Mouse (Mus musculus) liver, embryonic 13.5 days (tissue): ENCODE measurements around the gene Fam76b. TPM values are rescaled to one million over a fixed set of nuclear protein-coding genes. Genes with fewer than 3 reads are reported as not detected.

Experiments
- ATAC-seq: fragments of 200-750 bp; cut with Nextera tagmentation; 2 replicates; pipeline ENCODE4 v1.8.0; 2017; ENCODE audit warnings: low read depth, mild to moderate bottlenecking, moderate number of reproducible peaks, moderate library complexity
- DNase-seq: peaks from one replicate; pipeline ENCODE4 v3.0.0; 2022
- H3K27ac ChIP-seq: fragments of 300-500 bp; sonication (generic); 2 replicates; pipeline ENCODE4 v1.5.1; 2015; ENCODE audit warnings: moderate library complexity, mild to moderate bottlenecking, inconsistent platforms
- H3K27me3 ChIP-seq: fragments of 300-500 bp; sonication (generic); 2 replicates; pipeline ENCODE4 v1.6.1; 2015; ENCODE audit warnings: mild to moderate bottlenecking, inconsistent platforms
- H3K36me3 ChIP-seq: fragments of 300-500 bp; sonication (generic); 2 replicates; pipeline ENCODE4 v1.6.1; 2015; ENCODE audit warnings: mild to moderate bottlenecking, inconsistent platforms
- H3K4me1 ChIP-seq: fragments of 300-500 bp; sonication (generic); replicated peaks from 2 replicates; pipeline ENCODE4 v1.6.1; 2015; ENCODE audit warnings: inconsistent platforms
- H3K4me2 ChIP-seq: fragments of 300-500 bp; sonication (generic); 2 replicates; pipeline ENCODE4 v1.6.1; 2015; ENCODE audit warnings: inconsistent platforms, mild to moderate bottlenecking, moderate library complexity
- H3K4me3 ChIP-seq: fragments of 300-500 bp; sonication (generic); replicated peaks from 2 replicates; pipeline ENCODE4 v1.5.1; 2015; ENCODE audit warnings: mild to moderate bottlenecking, inconsistent platforms
- H3K9ac ChIP-seq: fragments of 300-500 bp; sonication (generic); 2 replicates; pipeline ENCODE4 v1.6.1; 2015; ENCODE audit warnings: mild to moderate bottlenecking, inconsistent platforms
- H3K9me3 ChIP-seq: fragments of 300-500 bp; sonication (generic); replicated peaks from 2 replicates; pipeline ENCODE4 v1.6.1; 2016; ENCODE audit warnings: inconsistent platforms
- WGBS: fragments of 180-500 bp; shearing (Covaris S2); methylation state at CpG from one replicate; pipeline ENCODE4 v1.1.7; 2015; ENCODE audit not compliant: insufficient replicate concordance; 5-methylcytosine and 5-hydroxymethylcytosine counted together
- polyA plus RNA-seq: library from polyadenylated mRNA; unstranded; fragments of >200 nt; fragmentation: Nextera tagmentation; extraction: Ambion mirVana; gene quantifications from 2 replicates; pipeline ENCODE4 v1.2.1, GENCODE M21; 2015

Gene Fam76b
- polyA plus RNA-seq, 1 experiment from 2014 or later: 8.3 TPM

DNA sequence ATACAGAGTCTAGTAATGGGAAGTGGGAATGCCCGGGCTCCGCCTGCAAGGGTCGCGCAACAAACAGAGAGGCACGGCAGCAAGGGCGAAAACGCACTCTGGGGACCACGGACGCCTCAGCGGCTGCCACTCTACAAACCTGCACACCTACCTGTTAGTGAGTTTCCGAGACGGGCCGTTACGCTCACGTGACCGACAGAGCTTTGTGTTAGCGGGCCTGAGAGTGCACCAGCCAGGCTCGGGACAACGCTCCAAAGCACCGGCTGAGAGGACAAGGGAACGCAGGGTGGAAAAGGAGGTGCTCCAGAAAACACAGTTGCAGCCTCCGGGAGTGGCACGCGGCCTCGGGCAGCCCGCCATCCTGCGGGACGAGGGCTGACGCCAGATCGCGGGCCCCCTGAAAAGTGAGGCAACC, 1.1 kb upstream of the Fam76b start:
- ATAC-seq: peak; percentile 15
- Histone ChIP-seq H3K27me3 (no peaks in the 10 kb centered on the region), H3K4me1 (peaks cover 32% of the 10 kb centered on the region), H3K4me2 (peak overlapping the region; percentile 82), H3K9me3 (no peaks in the 10 kb centered on the region), H3K4me3 (peak overlapping the region; percentile 92), H3K27ac (peak overlapping the region; percentile 98), H3K9ac (peak overlapping the region; percentile 97), H3K36me3 (peaks cover 36% of the 10 kb centered on the region)
- under 1% methylated on average over 31 of the region's 31 CpGs for WGBS
- peak; percentile 61 for DNase-seq

DNA sequence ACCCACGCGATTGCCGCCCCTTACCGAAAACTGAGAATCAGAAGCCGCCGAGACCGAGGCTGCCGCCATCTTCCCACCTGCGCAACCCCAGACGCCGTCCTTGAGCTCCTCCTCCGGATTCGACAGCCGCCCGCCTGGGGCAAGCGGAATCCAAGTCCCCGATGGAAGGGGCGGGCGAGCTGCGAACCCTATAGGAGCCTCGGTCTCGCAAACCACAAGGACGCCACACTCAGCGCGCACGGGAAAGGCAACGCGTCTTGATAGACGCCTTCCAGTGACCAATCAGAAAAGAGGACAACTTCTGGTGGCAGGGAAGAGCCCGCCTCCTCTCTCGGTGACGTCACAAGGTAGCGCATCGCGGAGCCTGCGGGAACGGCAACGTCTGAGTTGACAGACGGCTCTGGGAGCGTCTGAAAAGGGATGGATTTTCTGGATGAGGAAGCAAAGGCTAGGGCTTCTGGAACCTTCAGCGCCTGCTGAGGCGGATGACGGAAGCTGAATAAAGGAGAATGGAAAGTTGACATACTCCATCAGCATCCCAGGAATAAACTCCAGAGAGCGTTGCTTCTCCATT, 597 bp upstream of the Fam76b start, which contains the start of gene Cep57:
TSS of gene Cep57 (minus strand) at position 276 of the 574 bp plus-strand sequence.
- peak within 1 kb of the TSS; percentile 92 for H3K4me3 ChIP-seq
- H3K4me2 ChIP-seq: peak within 1 kb of the TSS; percentile 82
- peak within 1 kb of the TSS; percentile 98 for H3K27ac ChIP-seq
- H3K4me1 ChIP-seq: peaks cover 32% of the 10 kb centered on the region
- ATAC-seq: peak; percentile 83
- DNase-seq: peak; percentile 93
- no peaks in the 10 kb centered on the region for H3K27me3 ChIP-seq
- H3K36me3 ChIP-seq: peaks cover 38% of the 10 kb centered on the region
- no peaks in the 10 kb centered on the region for H3K9me3 ChIP-seq
- under 1% methylated on average over 44 of the region's 44 CpGs for WGBS
- peak within 1 kb of the TSS; percentile 97 for H3K9ac ChIP-seq

DNA sequence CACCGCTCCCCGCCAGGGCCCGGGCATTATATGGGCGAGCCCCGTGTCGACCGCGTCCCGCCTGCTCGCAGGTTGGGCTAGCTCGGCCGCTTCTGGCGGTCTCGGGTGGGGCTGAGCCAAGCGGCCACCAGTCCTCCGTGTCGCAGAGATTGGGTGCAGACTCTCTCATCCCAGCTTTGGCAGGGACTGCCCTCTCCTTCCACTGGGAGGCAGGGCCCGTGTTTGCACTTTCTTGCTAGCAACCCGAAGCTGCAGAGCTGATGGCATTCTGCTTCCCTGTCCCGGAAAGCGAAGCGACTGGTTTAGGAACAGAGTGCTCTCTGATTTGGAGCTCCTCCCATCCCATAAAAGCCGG, 548 bp downstream of the Fam76b start:
- Histone ChIP-seq H3K4me3 (peak overlapping the region; percentile 92), H3K36me3 (peaks cover 39% of the 10 kb centered on the region), H3K27me3 (no peaks in the 10 kb centered on the region), H3K9me3 (no peaks in the 10 kb centered on the region), H3K4me1 (peaks cover 26% of the 10 kb centered on the region), H3K27ac (peak overlapping the region; percentile 91), H3K9ac (peak overlapping the region; percentile 97), H3K4me2 (peak overlapping the region; percentile 82)
- peak; percentile 22 for ATAC-seq
- DNase-seq: no peak
- under 1% methylated on average over 23 of the region's 23 CpGs for WGBS

DNA sequence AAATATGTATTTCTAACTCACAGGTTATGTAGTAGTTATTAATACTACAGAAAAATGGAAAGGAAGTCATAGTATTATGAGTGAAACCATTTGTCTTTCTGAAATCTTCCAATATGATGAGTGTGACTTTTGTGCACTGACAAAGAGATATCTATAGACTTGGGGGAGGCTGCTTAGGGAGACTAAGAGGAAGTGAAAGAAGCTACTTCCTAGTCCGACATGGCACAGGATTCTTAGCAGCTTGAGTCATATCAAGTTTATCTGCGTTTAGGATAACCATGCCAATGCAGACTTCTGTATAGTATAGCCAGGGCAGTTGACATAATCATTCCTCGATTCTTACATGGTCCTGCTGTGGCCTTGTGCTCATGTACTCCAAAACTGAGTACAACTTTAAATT, 7.7 kb downstream of the Fam76b start:
- no peak overlapping the region for H3K27ac ChIP-seq
- no peak for DNase-seq
- H3K36me3 ChIP-seq: peaks cover 86% of the 10 kb centered on the region
- no peak overlapping the region for H3K4me2 ChIP-seq
- no peaks in the 10 kb centered on the region for H3K9me3 ChIP-seq
- no peak overlapping the region for H3K9ac ChIP-seq
- no peak for ATAC-seq
- WGBS: 66% methylated on average over 3 of the region's 3 CpGs
- no peaks in the 10 kb centered on the region for H3K27me3 ChIP-seq
- H3K4me3 ChIP-seq: no peak overlapping the region
- H3K4me1 ChIP-seq: 0 out of 2 replicates have a peak, but pooled peaks cover 3% of the 10 kb centered on the region

DNA sequence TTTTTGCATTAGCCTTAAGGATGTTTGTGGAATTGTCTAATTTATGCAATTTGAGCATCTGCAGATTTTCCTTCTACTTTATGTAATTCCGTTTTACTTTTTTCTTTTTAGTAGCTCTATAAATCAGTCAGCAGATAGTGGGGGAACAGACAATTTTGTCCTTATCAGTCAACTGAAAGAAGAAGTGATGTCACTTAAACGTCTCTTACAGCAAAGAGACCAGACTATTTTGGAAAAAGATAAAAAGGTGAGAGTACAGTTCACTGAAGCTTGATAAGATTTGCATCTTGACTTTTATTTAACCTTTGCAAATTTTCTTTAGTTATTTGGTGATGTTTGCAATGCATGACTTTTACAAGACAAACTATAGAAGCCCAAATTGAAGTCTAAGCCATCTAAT, 9.2 kb downstream of the Fam76b start:
- ATAC-seq: no peak
- no peak overlapping the region for H3K27ac ChIP-seq
- H3K4me3 ChIP-seq: no peak overlapping the region
- no peak overlapping the region for H3K9ac ChIP-seq
- WGBS: 43% methylated on average over 2 of the region's 2 CpGs
- no peak for DNase-seq
- H3K9me3 ChIP-seq: no peaks in the 10 kb centered on the region
- no peak overlapping the region for H3K4me2 ChIP-seq
- peaks cover 88% of the 10 kb centered on the region for H3K36me3 ChIP-seq
- no peaks in the 10 kb centered on the region for H3K27me3 ChIP-seq
- H3K4me1 ChIP-seq: 0 out of 2 replicates have a peak, but pooled peaks cover 3% of the 10 kb centered on the region

DNA sequence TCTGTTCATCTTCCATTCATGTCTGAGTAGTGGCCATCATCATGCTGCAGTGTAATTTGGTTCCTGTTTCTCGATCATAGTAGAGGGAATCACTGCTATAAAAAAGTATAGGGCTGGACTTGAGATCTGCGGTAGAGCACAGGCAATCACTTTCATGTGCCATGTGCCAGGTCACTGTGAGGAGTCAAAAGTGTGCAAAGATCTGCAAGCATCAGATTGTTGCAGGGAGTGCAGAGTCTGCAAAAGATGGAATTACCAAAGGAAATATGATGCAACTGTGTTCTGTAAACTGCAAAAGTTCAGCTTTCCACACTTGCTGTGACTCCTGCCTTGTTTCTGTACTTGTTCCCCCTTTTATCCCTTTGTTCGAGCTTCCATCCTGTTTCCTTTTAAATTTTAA, 20.1 kb downstream of the Fam76b start:
- no peak overlapping the region for H3K4me2 ChIP-seq
- peaks cover 28% of the 10 kb centered on the region for H3K36me3 ChIP-seq
- no peak for ATAC-seq
- no peak overlapping the region for H3K9ac ChIP-seq
- WGBS: 72% methylated on average over 3 of the region's 3 CpGs
- H3K27ac ChIP-seq: no peak overlapping the region
- H3K27me3 ChIP-seq: no peaks in the 10 kb centered on the region
- no peak overlapping the region for H3K4me3 ChIP-seq
- no peaks in the 10 kb centered on the region for H3K4me1 ChIP-seq
- DNase-seq: no peak
- H3K9me3 ChIP-seq: no peaks in the 10 kb centered on the region

DNA sequence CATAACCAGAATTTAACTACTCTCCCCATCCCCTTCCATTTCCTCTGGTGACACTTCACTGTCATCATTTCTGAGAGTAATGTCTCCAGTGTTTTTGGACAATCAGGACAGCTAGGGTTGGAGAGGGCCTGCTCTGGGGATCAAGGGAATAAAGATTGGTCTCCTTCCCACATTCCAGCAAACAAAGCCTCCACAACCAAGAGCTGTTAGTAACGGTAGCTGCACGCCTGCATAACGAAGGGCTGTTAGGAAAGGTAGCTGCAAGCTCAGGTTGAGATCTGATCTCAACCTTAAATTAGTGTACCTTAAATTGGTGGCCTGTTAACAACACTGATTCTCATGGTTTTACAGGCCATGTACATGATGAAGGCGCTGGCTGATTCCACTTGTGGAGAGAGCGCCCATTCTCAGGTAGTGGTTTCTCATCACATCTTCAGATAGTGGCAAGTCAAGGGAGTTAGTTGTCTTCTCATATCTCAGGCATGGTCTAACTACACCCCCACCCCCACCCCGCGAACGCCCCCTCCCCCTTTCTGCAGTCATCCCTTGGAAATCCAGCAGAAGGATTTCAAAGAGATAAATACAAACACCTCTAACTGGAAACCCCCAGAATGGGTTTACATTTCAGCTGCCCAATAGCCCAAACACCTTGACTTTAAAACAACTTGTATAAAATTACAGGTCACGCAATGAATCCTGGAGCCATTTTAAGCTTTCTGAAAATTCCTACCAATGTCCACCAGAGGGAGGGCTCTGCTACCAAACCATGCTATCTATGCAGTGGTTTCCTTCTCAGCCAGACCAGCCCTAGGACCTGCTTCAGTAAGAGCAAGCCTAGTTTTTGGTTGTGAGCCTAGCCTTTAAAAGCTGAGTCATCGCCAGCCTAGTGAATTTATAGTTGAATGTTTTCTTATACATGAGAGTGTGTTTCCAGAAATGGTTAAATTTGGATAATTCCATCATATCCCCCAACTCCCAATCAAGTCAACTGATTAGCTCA, 21.3 kb downstream of the Fam76b start:
- Histone ChIP-seq H3K9ac (no peak overlapping the region), H3K4me2 (no peak overlapping the region), H3K27ac (no peak overlapping the region), H3K36me3 (peaks cover 19% of the 10 kb centered on the region), H3K4me3 (no peak overlapping the region), H3K9me3 (no peaks in the 10 kb centered on the region), H3K27me3 (no peaks in the 10 kb centered on the region), H3K4me1 (no peaks in the 10 kb centered on the region)
- DNase-seq: no peak
- WGBS: 78% methylated on average over 10 of the region's 10 CpGs
- ATAC-seq: no peak

DNA sequence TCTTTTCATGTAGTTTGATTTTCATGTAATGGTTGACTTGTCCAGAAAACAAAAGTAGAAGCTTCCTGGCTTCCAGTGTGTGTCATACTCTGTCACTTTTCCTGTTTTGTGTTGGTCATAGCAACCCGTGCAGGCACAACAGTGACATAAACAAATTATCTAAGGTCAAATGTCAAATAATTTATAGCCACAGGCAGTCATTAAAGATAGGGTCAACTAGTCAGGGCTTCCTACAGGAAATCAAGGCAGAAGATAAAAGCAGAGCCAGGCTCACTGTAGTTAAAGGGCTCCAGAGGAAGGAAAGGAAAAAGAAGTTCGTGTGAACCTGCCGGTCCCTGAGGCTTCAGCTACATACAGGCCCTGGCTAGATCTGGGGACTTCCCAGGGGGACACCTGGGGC, 26.4 kb downstream of the Fam76b start:
- H3K4me2 ChIP-seq: no peak overlapping the region
- WGBS: 43% methylated on average over 3 of the region's 3 CpGs
- no peak for ATAC-seq

DNA sequence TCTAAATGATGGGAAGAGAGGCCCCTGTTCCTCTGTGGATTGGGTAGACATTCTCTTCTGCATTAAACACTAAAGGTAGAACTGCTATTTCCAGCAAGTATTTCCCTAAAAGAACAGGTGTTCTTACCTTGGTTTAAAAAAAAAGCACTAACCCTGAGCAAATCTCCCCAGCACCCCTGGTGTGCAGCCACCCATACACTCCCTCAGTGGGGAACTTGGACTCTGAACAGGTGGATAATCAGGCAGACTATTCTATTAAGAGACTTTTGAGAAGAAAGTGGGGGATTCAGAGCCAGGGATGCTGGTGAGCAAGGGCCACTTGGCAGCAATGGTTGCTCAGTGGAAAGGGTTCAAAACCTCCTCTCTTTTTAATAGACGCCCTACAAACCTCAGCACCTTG, 28.7 kb downstream of the Fam76b start:
- Histone ChIP-seq H3K27ac (no peak overlapping the region), H3K9ac (no peak overlapping the region), H3K36me3 (no peaks in the 10 kb centered on the region), H3K27me3 (0 out of 2 replicates have a peak, but pooled peaks cover 5% of the 10 kb centered on the region), H3K4me2 (no peak overlapping the region), H3K4me1 (no peaks in the 10 kb centered on the region), H3K4me3 (no peak overlapping the region), H3K9me3 (no peaks in the 10 kb centered on the region)
- ATAC-seq (no peak), DNase-seq (no peak)
- 42% methylated on average over 1 of the region's 1 CpGs for WGBS

More for the DNA sequence above, 26.4 kb downstream of the Fam76b start:
- no peak overlapping the region for H3K4me3 ChIP-seq
- no peak overlapping the region for H3K27ac ChIP-seq
- no peak for DNase-seq
- H3K9me3 ChIP-seq: no peaks in the 10 kb centered on the region
- H3K9ac ChIP-seq: no peak overlapping the region
- 0 out of 2 replicates have a peak, but pooled peaks cover 5% of the 10 kb centered on the region for H3K27me3 ChIP-seq
- no peaks in the 10 kb centered on the region for H3K36me3 ChIP-seq
- no peaks in the 10 kb centered on the region for H3K4me1 ChIP-seq

DNA sequence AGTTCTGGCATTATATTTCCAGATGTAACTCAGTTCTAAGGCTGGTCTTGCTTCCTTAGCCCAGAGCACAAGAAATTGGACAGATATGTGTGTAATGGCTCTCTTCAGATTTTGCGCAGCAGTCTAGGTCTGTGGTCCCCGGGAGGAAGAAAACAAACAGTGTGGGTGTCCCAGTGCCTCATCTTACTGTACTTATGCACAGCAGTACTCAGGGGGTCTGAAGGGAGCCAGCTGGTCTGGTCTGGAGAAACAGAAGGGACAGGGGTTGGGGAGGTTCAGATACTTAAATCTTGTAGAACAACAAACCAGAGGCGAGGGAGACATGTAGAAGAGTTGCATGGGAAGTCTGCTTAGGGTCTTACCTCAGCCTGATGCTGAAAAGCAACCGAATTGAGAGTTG, 29.3 kb downstream of the Fam76b start:
- Histone ChIP-seq H3K27ac (no peak overlapping the region), H3K4me3 (no peak overlapping the region), H3K9me3 (no peaks in the 10 kb centered on the region), H3K4me2 (no peak overlapping the region), H3K36me3 (no peaks in the 10 kb centered on the region), H3K27me3 (0 out of 2 replicates have a peak, but pooled peaks cover 5% of the 10 kb centered on the region), H3K4me1 (no peaks in the 10 kb centered on the region), H3K9ac (no peak overlapping the region)
- ATAC-seq: no peak
- no peak for DNase-seq
- WGBS: 61% methylated on average over 4 of the region's 4 CpGs

DNA sequence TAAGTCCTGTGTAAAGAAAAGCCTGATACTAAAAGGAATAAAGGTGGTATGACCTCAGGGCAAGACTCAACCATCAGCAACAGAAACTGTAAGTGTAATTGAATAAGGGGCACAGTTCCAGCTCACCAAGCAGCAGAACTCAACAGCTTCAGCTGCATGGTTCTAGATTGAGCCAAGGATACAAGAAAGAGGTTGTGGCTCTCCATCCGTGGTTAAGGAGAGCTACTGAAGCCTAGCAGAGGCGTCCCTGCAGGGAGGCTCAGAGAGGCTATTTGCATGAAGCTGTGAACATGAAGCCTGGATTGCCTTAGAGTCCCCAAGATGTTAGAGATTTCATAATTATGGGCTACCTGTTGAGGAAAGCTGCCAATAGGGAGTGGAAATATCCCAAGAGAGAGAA, 40.1 kb downstream of the Fam76b start:
- WGBS: 40% methylated on average over 2 of the region's 2 CpGs
- Histone ChIP-seq H3K4me1 (no peaks in the 10 kb centered on the region), H3K9me3 (no peaks in the 10 kb centered on the region), H3K4me3 (no peak overlapping the region), H3K4me2 (no peak overlapping the region), H3K27me3 (no peaks in the 10 kb centered on the region), H3K36me3 (no peaks in the 10 kb centered on the region), H3K27ac (no peak overlapping the region), H3K9ac (no peak overlapping the region)
- no peak for ATAC-seq
- DNase-seq: no peak
